Mouse (Mus musculus) C2C12 (cell line): ENCODE measurements around the gene Pbx1. TPM values are rescaled to one million over a fixed set of nuclear protein-coding genes. Genes with fewer than 3 reads are reported as not detected.

Experiments
- H3K27me3 ChIP-seq: one replicate; pipeline ENCODE4 v1.6.1; 2011; ENCODE audit not compliant: control insufficient read depth, insufficient read depth, insufficient read length
- H3K36me3 ChIP-seq: one replicate; pipeline ENCODE4 v1.6.1; 2011; ENCODE audit not compliant: control insufficient read depth, insufficient read depth
- H3K4me3 ChIP-seq: one replicate; pipeline ENCODE4 v1.5.1; 2011; ENCODE audit warnings: mild to moderate bottlenecking, control low read depth; ENCODE audit not compliant: poor library complexity, insufficient read depth, severe bottlenecking
- H3K79me2 ChIP-seq: one replicate; pipeline ENCODE4 v1.6.1; 2011; ENCODE audit not compliant: control insufficient read depth, insufficient read depth
- H3K79me3 ChIP-seq: one replicate; pipeline ENCODE4 v1.6.1; 2011; ENCODE audit warnings: low read depth, control low read depth
- H3ac ChIP-seq: one replicate; pipeline ENCODE3; 2011; ENCODE audit warnings: low read depth; ENCODE audit not compliant: control insufficient read depth, insufficient read length
- CEBPB ChIP-seq: IDR thresholded peaks from one replicate; pipeline ENCODE4 v1.6.1; 2011; ENCODE audit warnings: low read depth, mild to moderate bottlenecking, control low read depth, moderate library complexity
- CTCF ChIP-seq: IDR thresholded peaks from one replicate; pipeline ENCODE4 v1.5.1; 2011; ENCODE audit not compliant: control insufficient read depth, insufficient read depth, insufficient read length
- FOSL1 ChIP-seq: IDR thresholded peaks from one replicate; pipeline ENCODE4 v1.8.0; 2011; ENCODE audit warnings: mild to moderate bottlenecking, low read length; ENCODE audit not compliant: poor library complexity, insufficient read depth, severe bottlenecking
- MAX ChIP-seq: IDR thresholded peaks from one replicate; pipeline ENCODE4 v1.6.1; 2011; ENCODE audit warnings: mild to moderate bottlenecking, control low read depth
- MYOD1 ChIP-seq: IDR thresholded peaks from one replicate; pipeline ENCODE4 v1.6.1; 2011; ENCODE audit warnings: low read depth; ENCODE audit not compliant: control insufficient read depth, insufficient read length
- MYOG ChIP-seq: IDR thresholded peaks from one replicate; pipeline ENCODE4 v1.6.1; 2011; ENCODE audit not compliant: control insufficient read depth, insufficient read length; ENCODE audit errors: extremely low read depth
- USF1 ChIP-seq: IDR thresholded peaks from one replicate; pipeline ENCODE4 v1.6.1; 2011; ENCODE audit warnings: low read depth, mild to moderate bottlenecking, control low read depth, moderate library complexity
- polyA plus RNA-seq: library from polyadenylated mRNA; unstranded; fragments of >200 nt; fragmentation: generic; extraction: Trizol; gene quantifications from one replicate; pipeline ENCODE4 v1.2.1, GENCODE M21; 2012; ENCODE audit warnings: missing spikeins

Gene Pbx1
- polyA plus RNA-seq, 1 experiment = 29.4 TPM

- Histone ChIP-seq H3K27me3 (no peaks in the 10 kb centered on the region), H3K79me2 (peaks cover 88% of the 10 kb centered on the region), H3K79me3 (peaks cover 54% of the 10 kb centered on the region), H3K4me3 (no peak overlapping the region), H3K36me3 (peaks cover 44% of the 10 kb centered on the region), H3ac (no peak overlapping the region)
- TF ChIP-seq CEBPB (no peak), MAX (no peak), CTCF (no peak), MYOD1 (no peak), MYOG (no peak), USF1 (no peak), FOSL1 (no peak)
Observed at GRCm38 (mm10) chr1:168384594-168384955, 47.5 kb downstream of the Pbx1 start.

DNA sequence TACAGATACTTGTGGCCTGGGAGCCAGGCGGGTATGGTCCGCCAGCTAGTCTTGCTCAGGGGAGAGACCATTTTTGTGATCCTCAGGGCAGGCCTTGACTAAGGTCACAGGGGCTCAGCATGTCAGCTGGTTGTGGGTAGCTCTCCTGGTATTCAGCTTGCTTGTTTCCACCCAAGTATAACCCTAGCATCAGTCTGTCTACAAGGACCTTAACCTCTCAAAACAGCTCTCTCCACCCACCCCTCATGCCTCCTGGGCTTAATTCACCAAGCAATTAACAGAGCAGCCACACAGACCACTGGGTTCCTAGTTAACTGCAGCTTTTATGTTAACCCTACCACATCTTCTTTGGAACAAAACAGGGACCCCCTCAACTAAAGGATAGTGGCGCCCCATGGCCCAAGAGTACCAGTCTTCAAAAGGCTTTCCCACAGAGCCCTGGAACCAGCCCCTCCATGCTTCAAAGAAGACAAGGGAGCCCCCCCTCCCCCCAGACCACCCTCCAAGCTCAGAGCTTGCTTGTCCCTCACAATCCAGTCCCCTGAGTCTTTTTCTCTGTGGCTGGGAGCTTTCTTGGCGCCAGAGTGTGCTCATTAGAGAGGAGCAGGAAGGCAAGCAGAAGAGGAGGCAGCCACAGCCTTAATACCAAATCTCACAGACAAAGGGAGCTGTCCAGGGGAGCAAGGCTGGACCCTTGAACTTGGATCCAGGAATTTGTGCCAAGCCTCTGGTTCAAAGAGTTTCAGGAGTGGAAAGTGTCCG is 48.1 kb downstream of the Pbx1 start:
- Histone ChIP-seq H3ac (no peak overlapping the region), H3K27me3 (no peaks in the 10 kb centered on the region), H3K79me3 (peaks cover 50% of the 10 kb centered on the region), H3K79me2 (peaks cover 87% of the 10 kb centered on the region), H3K4me3 (no peak overlapping the region), H3K36me3 (peaks cover 39% of the 10 kb centered on the region)
- TF ChIP-seq CTCF (no peak), FOSL1 (no peak), MYOD1 (no peak), MYOG (no peak), MAX (no peak), USF1 (no peak), CEBPB (no peak)

GRCm38 (mm10) chr1:168382823-168383157 is 49.3 kb downstream of the Pbx1 start:
- Histone ChIP-seq H3K4me3 (no peak overlapping the region), H3K36me3 (peaks cover 36% of the 10 kb centered on the region), H3K79me3 (peaks cover 42% of the 10 kb centered on the region), H3K79me2 (peaks cover 76% of the 10 kb centered on the region), H3ac (no peak overlapping the region), H3K27me3 (no peaks in the 10 kb centered on the region)
- TF ChIP-seq USF1 (no peak), MYOD1 (no peak), FOSL1 (no peak), MAX (no peak), CEBPB (no peak), MYOG (no peak), CTCF (no peak)

- Histone ChIP-seq H3K79me3 (peaks cover 36% of the 10 kb centered on the region), H3ac (no peak overlapping the region), H3K79me2 (peaks cover 75% of the 10 kb centered on the region), H3K27me3 (no peaks in the 10 kb centered on the region), H3K36me3 (peaks cover 31% of the 10 kb centered on the region), H3K4me3 (no peak overlapping the region)
- TF ChIP-seq CTCF (no peak), CEBPB (no peak), USF1 (no peak)
Observed at GRCm38 (mm10) chr1:168382106-168382822, 49.8 kb downstream of the Pbx1 start.

GRCm38 (mm10) chr1:168381451-168381850 is 50.6 kb downstream of the Pbx1 start:
- H3K79me2 ChIP-seq = peaks cover 72% of the 10 kb centered on the region
- no peak overlapping the region for H3K4me3 ChIP-seq
- peaks cover 31% of the 10 kb centered on the region for H3K79me3 ChIP-seq
- H3K36me3 ChIP-seq = peaks cover 29% of the 10 kb centered on the region
- H3K27me3 ChIP-seq = no peaks in the 10 kb centered on the region
- H3ac ChIP-seq = no peak overlapping the region
- TF ChIP-seq CEBPB (no peak), MAX (no peak), CTCF (no peak), MYOG (no peak), USF1 (no peak), MYOD1 (no peak), FOSL1 (no peak)

- no peak for TF ChIP-seq CTCF
- TF ChIP-seq MAX = no peak
- TF ChIP-seq MYOD1 = no peak
- no peak for TF ChIP-seq USF1
- TF ChIP-seq CEBPB = no peak
- no peak for TF ChIP-seq MYOG
- TF ChIP-seq FOSL1 = no peak
- peaks cover 65% of the 10 kb centered on the region for H3K79me2 ChIP-seq
- no peak overlapping the region for H3ac ChIP-seq
- peaks cover 29% of the 10 kb centered on the region for H3K36me3 ChIP-seq
- peaks cover 29% of the 10 kb centered on the region for H3K79me3 ChIP-seq
- no peak overlapping the region for H3K4me3 ChIP-seq
- no peaks in the 10 kb centered on the region for H3K27me3 ChIP-seq
Observed at GRCm38 (mm10) chr1:168380241-168380770, 51.8 kb downstream of the Pbx1 start.
